Mouse (Mus musculus) spleen, adult 2 months (tissue): ENCODE measurements around the gene Rnf5. TPM values are rescaled to one million over a fixed set of nuclear protein-coding genes. Genes with fewer than 3 reads are reported as not detected.
A peak's percentile ranks its signal among the peaks of the same experiment; 100 is the strongest.

Source experiments
- DNase-seq, 2 experiments: peaks; one replicate each; pipeline versions ENCODE4 v3.0.0 to v3.0.0-alpha.2; 2012 to 2021; ENCODE audit warnings: low spot score in 2 of 2, low read depth in 1 of 2
- H3K27ac ChIP-seq: fragments of 200-500 bp; 2 replicates; pipeline ENCODE4 v1.5.1; 2012; ENCODE audit warnings: low read length, inconsistent platforms; ENCODE audit not compliant: insufficient read depth
- H3K27me3 ChIP-seq: fragments of 200-500 bp; 2 replicates; pipeline ENCODE4 v1.6.1; 2012; ENCODE audit warnings: mild to moderate bottlenecking, moderate library complexity, low read length, inconsistent platforms; ENCODE audit not compliant: control insufficient read depth, insufficient read depth
- H3K36me3 ChIP-seq: fragments of 200-500 bp; 2 replicates; pipeline ENCODE4 v1.6.1; 2012; ENCODE audit warnings: mild to moderate bottlenecking, low read length, inconsistent platforms; ENCODE audit not compliant: control insufficient read depth, insufficient read depth
- H3K4me1 ChIP-seq: fragments of 200-500 bp; 2 replicates; pipeline ENCODE4 v1.6.1; 2011; ENCODE audit warnings: inconsistent platforms; ENCODE audit not compliant: control insufficient read depth, insufficient read depth, insufficient read length
- H3K4me3 ChIP-seq: fragments of 200-500 bp; 2 replicates; pipeline ENCODE4 v1.5.1; 2011; ENCODE audit warnings: mild to moderate bottlenecking, inconsistent platforms; ENCODE audit not compliant: insufficient read depth, insufficient read length; ENCODE audit errors: extremely low read depth
- CTCF ChIP-seq: fragments of 200-500 bp; IDR thresholded peaks from 2 replicates; pipeline ENCODE4 v1.5.1; 2011; ENCODE audit warnings: mild to moderate bottlenecking, inconsistent platforms; ENCODE audit not compliant: insufficient read depth, insufficient read length, insufficient replicate concordance; ENCODE audit errors: extremely low read depth
- POLR2A ChIP-seq: fragments of 200-500 bp; IDR thresholded peaks from 2 replicates; pipeline ENCODE4 v1.6.1; 2011; ENCODE audit warnings: low read depth, low read length, inconsistent platforms
- WGBS: fragments of 180-500 bp; shearing (Covaris S2); methylation state at CpG from one replicate; pipeline ENCODE4 v1.1.7; 2018; 5-methylcytosine and 5-hydroxymethylcytosine counted together
- polyA plus RNA-seq: library from polyadenylated mRNA; depleted of rRNA; stranded (reverse); fragments of >200 nt; gene quantifications from 2 replicates; pipeline ENCODE4 v1.2.3, GENCODE M21; 2012

Rnf5 gene
- polyA plus RNA-seq, 1 experiment = 54.1 TPM

DNA sequence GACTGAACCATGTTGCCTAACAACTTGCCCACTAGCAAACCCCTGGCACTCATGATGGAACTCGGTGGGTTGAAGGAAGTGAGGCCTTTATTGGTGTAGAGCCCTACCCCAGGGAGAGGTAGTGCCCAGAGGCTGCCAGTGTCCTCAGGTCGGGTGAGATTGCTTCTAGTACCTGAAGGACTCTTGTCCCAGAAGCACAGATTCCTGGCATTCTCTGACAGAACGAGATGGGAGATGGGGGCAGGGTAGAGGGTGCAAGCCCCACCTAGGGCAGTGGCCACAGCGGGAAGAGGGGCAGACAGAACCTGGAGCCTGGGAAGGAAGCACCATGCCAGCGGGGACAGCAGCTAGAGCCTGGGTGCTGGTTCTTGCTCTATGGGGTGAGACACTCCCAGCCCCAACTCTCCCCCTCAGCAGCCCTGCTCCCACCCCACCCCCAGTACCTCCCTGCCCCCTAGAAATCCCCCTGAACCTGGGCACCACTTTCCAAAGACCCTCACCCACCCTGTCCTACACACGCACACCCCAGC, 5.9 kb downstream of the Rnf5 start, which contains the start of gene Ager:
TSS of gene Ager (plus strand) at position 297 of the 530 bp plus-strand sequence.
- Histone ChIP-seq H3K27ac (peak within 1 kb of the TSS; percentile 20; the same call in 1 of the 2 replicates), H3K4me1 (peaks cover 8% of the 10 kb centered on the region; the same call in 1 of the 2 replicates), H3K36me3 (peaks cover 31% of the 10 kb centered on the region), H3K27me3 (no peaks in the 10 kb centered on the region), H3K4me3 (no peak within 1 kb of the TSS)
- WGBS = 59% methylated on average over 6 of the region's 6 CpGs
- TF ChIP-seq CTCF (no peak), POLR2A (no peak)
- DNase-seq = no peak

DNA sequence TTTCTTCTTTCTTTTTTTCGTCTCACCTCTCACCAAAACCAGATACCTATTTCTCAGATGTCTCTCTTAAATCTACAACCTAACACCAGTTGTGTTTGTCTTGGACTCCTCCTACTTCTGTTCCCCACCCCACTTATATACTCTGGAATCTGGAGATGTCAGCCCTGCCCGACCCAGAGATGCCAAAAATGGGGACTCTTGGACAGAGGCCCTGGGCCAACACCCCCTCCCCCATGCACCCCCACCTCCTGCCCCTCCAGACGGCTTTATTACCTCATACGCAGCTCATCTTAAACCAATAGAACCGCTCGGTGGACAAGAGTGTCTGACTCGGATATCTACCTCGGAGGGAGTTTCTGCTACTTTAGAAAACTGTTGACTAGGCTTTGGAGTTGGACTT, 7.4 kb downstream of the Rnf5 start:
- WGBS = 89% methylated on average over 8 of the region's 8 CpGs
- Histone ChIP-seq H3K27ac (no peak overlapping the region), H3K36me3 (peaks cover 30% of the 10 kb centered on the region), H3K4me1 (peaks cover 5% of the 10 kb centered on the region; the same call in 1 of the 2 replicates), H3K27me3 (no peaks in the 10 kb centered on the region), H3K4me3 (no peak overlapping the region)
- no peak for DNase-seq
- TF ChIP-seq CTCF = no peak
- TF ChIP-seq POLR2A = no peak

DNA sequence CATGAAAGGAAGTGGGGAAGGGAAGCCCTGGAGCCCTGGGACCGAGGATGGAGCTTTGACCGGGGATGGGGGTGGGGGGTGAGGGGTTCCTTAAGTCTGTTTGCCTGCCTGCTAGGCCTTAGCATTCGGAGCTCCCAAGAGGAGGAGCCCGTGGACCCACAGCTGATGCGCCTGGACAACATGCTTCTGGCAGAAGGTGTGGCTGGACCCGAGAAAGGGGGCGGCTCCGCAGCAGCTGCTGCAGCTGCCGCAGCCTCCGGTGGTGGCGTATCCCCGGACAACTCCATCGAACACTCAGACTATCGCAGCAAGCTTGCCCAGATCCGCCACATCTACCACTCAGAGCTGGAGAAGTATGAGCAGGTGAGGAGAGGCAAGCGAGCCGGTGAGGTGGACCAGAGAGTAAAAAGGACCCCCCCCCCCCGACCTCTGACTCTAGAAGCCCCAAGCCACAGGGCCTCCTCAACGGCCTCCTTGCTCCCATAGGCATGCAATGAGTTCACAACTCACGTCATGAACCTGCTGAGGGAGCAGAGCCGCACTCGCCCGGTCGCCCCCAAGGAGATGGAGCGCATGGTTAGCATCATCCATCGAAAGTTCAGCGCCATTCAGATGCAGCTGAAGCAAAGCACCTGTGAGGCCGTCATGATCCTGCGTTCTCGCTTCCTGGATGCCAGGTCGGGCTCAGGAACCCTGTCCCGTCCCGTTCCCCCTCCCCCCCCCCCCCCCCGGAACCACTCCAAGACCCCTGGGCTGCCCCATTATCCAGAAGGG, 9.6 kb downstream of the Rnf5 start:
- Histone ChIP-seq H3K4me3 (no peak overlapping the region), H3K27ac (no peak overlapping the region), H3K4me1 (peaks cover 5% of the 10 kb centered on the region; the same call in 1 of the 2 replicates), H3K36me3 (peaks cover 28% of the 10 kb centered on the region), H3K27me3 (no peaks in the 10 kb centered on the region)
- no peak for TF ChIP-seq POLR2A
- WGBS = 73% methylated on average over 33 of the region's 34 CpGs
- DNase-seq = no peak

DNA sequence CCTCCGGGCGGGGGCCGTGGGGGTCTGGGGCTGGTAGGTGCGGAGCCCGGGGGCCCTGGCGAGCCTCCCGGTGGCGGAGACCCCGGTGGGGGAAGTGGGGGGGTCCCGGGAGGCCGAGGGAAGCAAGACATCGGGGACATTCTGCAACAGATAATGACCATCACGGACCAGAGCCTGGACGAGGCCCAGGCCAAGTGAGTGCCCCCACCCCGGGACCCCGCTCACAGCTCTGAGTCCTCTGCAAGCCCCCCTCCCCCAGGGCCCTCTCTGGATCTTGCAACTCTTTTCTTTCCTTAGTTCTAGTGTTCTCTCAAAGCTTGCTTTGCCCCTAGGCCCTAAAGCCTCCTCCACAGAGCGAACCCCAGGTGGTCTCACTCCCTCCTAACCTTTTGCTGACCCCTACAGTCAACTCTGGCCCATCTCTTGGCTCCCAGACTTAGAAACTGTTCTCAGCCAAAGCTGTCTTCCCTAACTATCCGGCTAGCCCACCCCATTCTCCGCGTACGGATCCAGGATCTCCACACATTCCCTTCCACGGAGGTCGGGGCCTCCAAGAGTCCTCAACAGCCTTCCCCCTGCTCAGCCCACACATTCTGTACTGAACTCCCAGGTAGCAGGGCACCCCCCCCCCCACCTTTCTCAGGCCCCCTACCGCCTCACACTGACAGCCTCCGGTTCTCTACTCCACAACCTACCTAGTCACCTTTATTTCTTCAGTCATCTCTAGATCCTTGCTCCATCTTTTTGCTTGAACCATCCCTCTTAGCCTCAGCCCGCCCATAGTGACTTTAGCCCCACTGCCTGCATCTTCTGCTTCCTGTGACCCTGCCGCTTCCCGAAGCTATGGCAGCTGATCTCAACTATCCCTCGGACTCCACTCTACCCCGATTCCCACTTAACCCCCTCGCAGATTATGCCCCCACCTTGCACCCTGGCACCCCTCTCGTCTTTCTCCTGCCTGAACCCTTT, 10.6 kb downstream of the Rnf5 start:
- DNase-seq = no peak
- Histone ChIP-seq H3K4me1 (peaks cover 11% of the 10 kb centered on the region; the same call in 1 of the 2 replicates), H3K27ac (peak overlapping the region; percentile 49; the same call in 1 of the 2 replicates), H3K27me3 (no peaks in the 10 kb centered on the region), H3K4me3 (peak overlapping the region; percentile 82), H3K36me3 (peaks cover 28% of the 10 kb centered on the region)
- WGBS = 7% methylated on average over 31 of the region's 32 CpGs
- TF ChIP-seq POLR2A = no peak
- TF ChIP-seq CTCF = no peak

DNA sequence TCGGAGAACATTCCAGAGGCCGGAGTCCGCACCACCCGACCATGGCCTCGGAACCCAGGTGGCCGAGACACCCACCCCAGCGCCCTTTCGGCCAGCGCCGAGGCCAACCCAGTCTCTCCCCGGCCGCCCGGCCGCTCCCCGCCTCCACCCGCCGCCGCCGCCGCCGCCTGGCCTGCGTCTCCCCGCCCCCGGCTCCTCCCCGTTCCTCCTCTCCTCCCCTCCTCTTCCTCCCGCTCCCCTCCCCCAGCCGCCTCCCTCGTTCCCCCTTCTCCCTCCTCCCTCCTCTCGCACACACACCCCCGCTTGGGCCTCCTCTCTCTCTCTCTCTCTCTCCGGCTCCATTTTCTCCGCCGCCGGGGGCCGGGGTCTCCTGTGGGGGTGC, 11.5 kb downstream of the Rnf5 start:
- 2% methylated on average over 29 of the region's 35 CpGs for WGBS
- peak; percentile 53 to 89 for DNase-seq

DNA sequence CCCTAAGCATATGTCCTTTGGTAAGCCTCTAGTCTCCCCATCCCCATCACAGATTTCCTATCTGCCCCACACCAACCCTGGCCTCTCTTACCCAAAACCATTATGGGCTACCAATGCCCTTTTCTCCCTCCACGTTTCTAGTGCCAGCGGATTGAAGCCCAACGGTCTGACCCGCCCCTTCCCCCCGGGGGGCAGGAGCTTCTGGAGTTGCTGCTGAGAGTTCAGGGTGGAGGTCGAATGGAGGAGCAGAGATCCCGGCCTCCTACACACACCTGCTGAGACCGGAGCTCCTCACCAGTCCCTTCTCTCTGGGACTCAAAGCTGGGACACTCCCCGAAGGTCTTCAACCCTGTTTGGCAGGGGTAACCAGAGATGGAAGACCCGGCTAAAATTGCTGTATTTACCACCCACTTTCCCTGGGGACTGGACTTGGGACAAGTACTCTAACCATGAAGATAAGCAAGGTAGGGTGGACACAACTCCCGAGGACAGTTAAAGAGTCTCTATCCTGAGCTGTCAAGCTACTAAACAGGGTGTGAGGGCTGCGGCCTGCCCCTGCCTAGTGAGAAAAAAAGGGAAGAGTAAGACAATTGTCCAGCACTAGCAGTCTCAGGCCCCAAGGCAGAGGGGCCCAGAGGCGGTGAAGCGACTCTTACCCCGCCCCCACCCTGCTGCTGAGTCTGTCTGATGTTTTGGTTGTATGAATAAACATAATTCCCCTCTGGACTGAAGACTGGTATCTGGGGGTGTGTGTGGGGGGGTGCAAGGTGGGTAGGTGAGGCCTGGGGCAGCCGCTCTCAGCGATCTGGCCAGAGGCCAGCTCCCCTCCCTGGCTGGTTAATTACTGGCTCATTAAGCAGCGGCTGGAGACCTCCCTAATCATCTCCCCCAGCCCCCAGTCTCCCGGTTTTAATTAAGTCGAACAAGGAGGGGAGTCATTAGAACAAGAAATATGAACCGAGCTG, 12.2 kb downstream of the Rnf5 start, which contains the start of gene Pbx2:
TSS of gene Pbx2 (plus strand) at position 238 of the 965 bp plus-strand sequence.
- no peak for DNase-seq

More for the DNA sequence above, 11.5 kb downstream of the Rnf5 start:
- H3K27ac ChIP-seq = peak overlapping the region; percentile 100
- H3K4me3 ChIP-seq = peak overlapping the region; percentile 82
- TF ChIP-seq CTCF (no peak), POLR2A (no peak)
- peaks cover 11% of the 10 kb centered on the region; the same call in 1 of the 2 replicates for H3K4me1 ChIP-seq
- no peaks in the 10 kb centered on the region for H3K27me3 ChIP-seq
- peaks cover 28% of the 10 kb centered on the region for H3K36me3 ChIP-seq

More for the DNA sequence above, 12.2 kb downstream of the Rnf5 start, which contains the start of gene Pbx2:
- H3K36me3 ChIP-seq = peaks cover 26% of the 10 kb centered on the region
- H3K4me1 ChIP-seq = peaks cover 14% of the 10 kb centered on the region; the same call in 1 of the 2 replicates
- peak within 1 kb of the TSS; percentile 82 for H3K4me3 ChIP-seq
- no peaks in the 10 kb centered on the region for H3K27me3 ChIP-seq
- TF ChIP-seq CTCF (no peak), POLR2A (no peak)
- 5% methylated on average over 21 of the region's 21 CpGs for WGBS
- peak within 1 kb of the TSS; percentile 100 for H3K27ac ChIP-seq
